Mouse (Mus musculus) spleen, adult 2 months (tissue): ENCODE measurements around the gene Cerkl. TPM values are rescaled to one million over a fixed set of nuclear protein-coding genes. Genes with fewer than 3 reads are reported as not detected.

Experiments used
- DNase-seq, 2 experiments: peaks; one replicate each; pipeline versions ENCODE4 v3.0.0 to v3.0.0-alpha.2; 2012 to 2021; ENCODE audit warnings: low spot score in 2 of 2, low read depth in 1 of 2
- H3K27ac ChIP-seq: fragments of 200-500 bp; 2 replicates; pipeline ENCODE4 v1.5.1; 2012; ENCODE audit warnings: low read length, inconsistent platforms; ENCODE audit not compliant: insufficient read depth
- H3K27me3 ChIP-seq: fragments of 200-500 bp; 2 replicates; pipeline ENCODE4 v1.6.1; 2012; ENCODE audit warnings: mild to moderate bottlenecking, moderate library complexity, low read length, inconsistent platforms; ENCODE audit not compliant: control insufficient read depth, insufficient read depth
- H3K36me3 ChIP-seq: fragments of 200-500 bp; 2 replicates; pipeline ENCODE4 v1.6.1; 2012; ENCODE audit warnings: mild to moderate bottlenecking, low read length, inconsistent platforms; ENCODE audit not compliant: control insufficient read depth, insufficient read depth
- H3K4me1 ChIP-seq: fragments of 200-500 bp; 2 replicates; pipeline ENCODE4 v1.6.1; 2011; ENCODE audit warnings: inconsistent platforms; ENCODE audit not compliant: control insufficient read depth, insufficient read depth, insufficient read length
- H3K4me3 ChIP-seq: fragments of 200-500 bp; 2 replicates; pipeline ENCODE4 v1.5.1; 2011; ENCODE audit warnings: mild to moderate bottlenecking, inconsistent platforms; ENCODE audit not compliant: insufficient read depth, insufficient read length; ENCODE audit errors: extremely low read depth
- CTCF ChIP-seq: fragments of 200-500 bp; IDR thresholded peaks from 2 replicates; pipeline ENCODE4 v1.5.1; 2011; ENCODE audit warnings: mild to moderate bottlenecking, inconsistent platforms; ENCODE audit not compliant: insufficient read depth, insufficient read length, insufficient replicate concordance; ENCODE audit errors: extremely low read depth
- POLR2A ChIP-seq: fragments of 200-500 bp; IDR thresholded peaks from 2 replicates; pipeline ENCODE4 v1.6.1; 2011; ENCODE audit warnings: low read depth, low read length, inconsistent platforms
- WGBS: fragments of 180-500 bp; shearing (Covaris S2); methylation state at CpG from one replicate; pipeline ENCODE4 v1.1.7; 2018; 5-methylcytosine and 5-hydroxymethylcytosine counted together
- polyA plus RNA-seq: library from polyadenylated mRNA; depleted of rRNA; stranded (reverse); fragments of >200 nt; gene quantifications from 2 replicates; pipeline ENCODE4 v1.2.3, GENCODE M21; 2012

The Cerkl gene
- polyA plus RNA-seq, 1 experiment: 1.3 TPM

DNA sequence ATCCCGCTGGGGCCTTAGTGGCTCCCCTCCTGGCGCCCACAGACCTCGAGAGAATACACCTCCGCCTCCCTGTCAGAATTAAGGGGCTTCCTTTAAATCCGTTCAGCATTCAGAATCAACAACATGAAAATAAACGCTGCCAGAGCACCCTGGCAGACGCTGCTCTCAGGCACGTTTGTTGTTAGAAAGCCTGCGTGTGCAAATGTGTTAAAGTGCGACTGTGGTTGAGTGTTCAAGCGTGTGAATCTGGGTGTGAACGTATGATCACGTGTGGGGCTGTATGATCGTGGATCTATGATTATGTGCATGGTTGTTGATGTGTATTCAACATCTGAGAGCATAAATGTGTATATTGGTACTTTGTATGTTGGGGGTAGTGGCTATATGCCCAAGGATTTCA, 3.5 kb upstream of the Cerkl start:
- H3K4me3 ChIP-seq: no peak overlapping the region
- WGBS: 10% methylated on average over 14 of the region's 14 CpGs
- DNase-seq: no peak
- no peak overlapping the region for H3K27ac ChIP-seq
- no peaks in the 10 kb centered on the region for H3K4me1 ChIP-seq
- no peak for TF ChIP-seq CTCF
- no peak for TF ChIP-seq POLR2A
- no peaks in the 10 kb centered on the region for H3K36me3 ChIP-seq
- peaks cover 19% of the 10 kb centered on the region for H3K27me3 ChIP-seq

DNA sequence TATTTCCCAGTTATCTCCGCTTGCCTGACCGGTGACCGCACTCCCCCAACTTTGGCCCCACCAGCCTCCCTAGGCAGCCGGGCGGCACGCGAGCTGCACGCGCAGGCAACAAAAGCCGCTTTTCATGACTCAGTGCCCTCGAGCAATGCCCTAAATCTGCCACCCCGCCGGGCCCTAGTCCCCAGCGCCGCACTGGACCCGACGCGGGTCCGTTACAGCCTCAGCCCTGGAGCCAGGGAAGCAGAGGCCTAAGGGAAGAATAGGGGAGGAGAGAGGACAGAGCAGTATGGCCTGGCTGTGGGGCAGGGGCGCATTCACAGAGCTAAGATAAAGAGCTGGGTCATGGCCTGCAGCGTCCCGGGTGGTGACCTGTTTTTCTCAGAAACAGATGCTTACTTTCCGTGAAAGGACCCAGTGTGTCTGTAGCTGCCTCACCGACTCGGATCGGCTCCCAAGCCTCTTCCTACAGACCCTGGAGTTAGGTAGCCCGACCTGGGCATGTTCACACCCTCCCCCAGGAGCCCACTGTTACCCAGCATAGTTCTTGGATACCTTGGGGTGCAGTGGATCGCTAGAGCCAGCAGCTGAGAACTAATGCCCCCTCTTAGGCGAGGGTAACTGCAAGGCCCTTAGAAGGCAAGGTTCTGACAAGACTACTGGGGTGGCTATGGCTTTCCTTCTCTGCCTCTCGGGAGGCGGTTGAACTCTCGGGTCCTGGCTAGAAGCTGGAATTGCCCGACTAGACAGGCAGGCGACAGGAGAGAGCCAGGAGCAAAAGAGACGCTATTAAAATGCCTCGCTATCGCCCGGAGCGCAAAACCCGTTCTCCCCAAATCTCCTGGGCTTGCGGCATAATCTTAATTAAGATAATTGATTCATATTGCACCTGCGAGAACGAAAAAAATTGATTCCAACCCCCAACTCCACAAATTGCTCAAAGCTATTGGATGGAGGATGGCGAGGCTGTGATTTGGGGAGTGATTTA, 2.8 kb upstream of the Cerkl start:
- no peaks in the 10 kb centered on the region for H3K36me3 ChIP-seq
- no peak overlapping the region for H3K4me3 ChIP-seq
- no peak for DNase-seq
- no peaks in the 10 kb centered on the region for H3K4me1 ChIP-seq
- no peak overlapping the region for H3K27ac ChIP-seq
- 8% methylated on average over 44 of the region's 44 CpGs for WGBS
- TF ChIP-seq CTCF (no peak), POLR2A (no peak)
- peaks cover 22% of the 10 kb centered on the region for H3K27me3 ChIP-seq

DNA sequence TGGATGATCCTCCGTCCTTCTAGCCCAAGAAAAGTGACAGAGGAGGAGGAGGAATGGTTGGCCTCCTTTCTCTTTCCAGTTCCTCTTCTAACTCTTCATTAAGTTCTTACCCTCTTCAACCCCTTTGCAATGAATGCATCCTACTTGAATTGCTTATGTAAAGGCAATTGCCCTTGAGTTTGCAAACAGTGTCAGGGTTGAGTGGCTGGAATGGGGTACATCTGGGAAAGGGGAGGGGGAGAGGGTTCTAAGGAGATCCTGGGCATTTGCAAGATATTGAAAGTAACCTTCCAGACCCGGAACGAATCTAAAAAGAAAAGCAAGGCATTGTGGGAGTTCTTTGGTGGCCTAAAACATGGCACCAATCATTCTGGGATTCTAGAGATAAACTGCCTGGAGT, 1.3 kb upstream of the Cerkl start:
- 27% methylated on average over 3 of the region's 3 CpGs for whole genome bisulfite sequencing
- H3K27ac ChIP-seq: no peak overlapping the region
- no peaks in the 10 kb centered on the region for H3K36me3 ChIP-seq
- TF ChIP-seq POLR2A (no peak), CTCF (no peak)
- no peak overlapping the region for H3K4me3 ChIP-seq
- peaks cover 25% of the 10 kb centered on the region for H3K27me3 ChIP-seq
- no peaks in the 10 kb centered on the region for H3K4me1 ChIP-seq
- DNase-seq: no peak

- H3K27ac ChIP-seq: no peak overlapping the region
- no peaks in the 10 kb centered on the region for H3K4me1 ChIP-seq
- 59% methylated on average over 3 of the region's 3 CpGs for WGBS
- no peak for DNase-seq
- no peak for TF ChIP-seq POLR2A
- TF ChIP-seq CTCF: no peak
- H3K4me3 ChIP-seq: no peak overlapping the region
- peaks cover 25% of the 10 kb centered on the region for H3K27me3 ChIP-seq
- H3K36me3 ChIP-seq: no peaks in the 10 kb centered on the region
Observed at GRCm38 (mm10) chr2:79457434-79457833, 849 bp upstream of the Cerkl start.

DNA sequence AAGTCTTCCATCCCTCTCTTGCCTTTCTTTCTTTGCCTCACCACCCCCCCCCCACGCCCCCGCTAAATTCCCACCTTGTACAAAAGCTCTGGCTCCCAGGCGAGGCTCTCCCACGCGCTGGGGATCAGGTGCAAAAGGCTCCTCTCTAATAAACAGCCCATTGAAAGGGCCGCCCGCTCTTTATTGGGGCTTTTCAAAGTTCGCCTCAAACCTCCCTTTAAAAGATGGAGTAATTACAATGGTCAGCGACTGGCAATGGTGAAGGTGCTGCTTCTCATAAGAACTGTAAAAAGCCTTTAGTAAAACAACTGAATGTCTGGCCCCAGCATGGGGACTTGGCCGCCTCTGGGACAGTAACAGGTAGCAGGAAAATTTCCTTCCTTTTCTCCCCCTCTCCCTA, 939 bp downstream of the Cerkl start:
- WGBS: 11% methylated on average over 10 of the region's 10 CpGs
- no peak for TF ChIP-seq POLR2A
- TF ChIP-seq CTCF: no peak

GRCm38 (mm10) chr2:79454786-79455446, 1.7 kb downstream of the Cerkl start:
- TF ChIP-seq POLR2A: no peak
- no peak for TF ChIP-seq CTCF
- DNase-seq: no peak
- Histone ChIP-seq H3K36me3 (no peaks in the 10 kb centered on the region), H3K27me3 (peaks cover 25% of the 10 kb centered on the region), H3K4me3 (no peak overlapping the region), H3K27ac (no peak overlapping the region), H3K4me1 (no peaks in the 10 kb centered on the region)
- WGBS: 22% methylated on average over 15 of the region's 15 CpGs

More for the DNA sequence above, 939 bp downstream of the Cerkl start:
- no peak for DNase-seq
- Histone ChIP-seq H3K36me3 (no peaks in the 10 kb centered on the region), H3K27ac (no peak overlapping the region), H3K4me1 (no peaks in the 10 kb centered on the region), H3K4me3 (no peak overlapping the region), H3K27me3 (peaks cover 25% of the 10 kb centered on the region)
